Mouse (Mus musculus): Measurements from ENCODE around the gene Tgtp2.

- no peak for TF ChIP-seq CTCF (IDR thresholded peaks at IDR 0.05; ENCODE audit: low read depth)
- TF ChIP-seq EP300 (optimal IDR thresholded peaks at IDR 0.05): no peak
These were observed 41.7 kb upstream of the Tgtp2 start for GRCm38 (mm10) chr11:49105752-49106151.

All from stomach, postnatal 0 days (tissue).